Mouse (Mus musculus) T-helper 17 cell (primary cell): ENCODE measurements around the gene Crybg3.

Source experiments
- in situ Hi-C, 2 experiments: fragments of 300-600 bp; cut with MboI, MseI; formaldehyde crosslinking; loops; 1 replicate in 1 of 2; 2 replicates in 1 of 2; pipeline ENCODE4 v1.15.1; 2025; ENCODE audit warnings: high pct_unique_total_duplicates in 2 of 2

Gene Crybg3

GRCm38 (mm10) chr16:59540944-59541343 is 59.8 kb downstream of the Crybg3 start:
- in situ Hi-C loops, result no loop called here

GRCm38 (mm10) chr16:59535673-59536072 is 65.1 kb downstream of the Crybg3 start:
- in situ Hi-C loops, result loop anchor here (5.0 to 10.0 kb wide), 2 partner anchors 59 to 102 kb away; partner anchors contain the start of gene Arl6 (in 1 of the 2)

- in situ Hi-C loops, result loop anchor here in 1 of 2 experiments (10.0 kb wide), 1 partner anchor 60 kb away; no protein-coding TSS in a partner anchor
These were observed 66.4 kb downstream of the Crybg3 start for GRCm38 (mm10) chr16:59534349-59534748.

- in situ Hi-C loops, result loop anchor here in 1 of 2 experiments (10.0 kb wide), 1 partner anchor 62 kb away; no protein-coding TSS in a partner anchor
These were observed 68.2 kb downstream of the Crybg3 start for GRCm38 (mm10) chr16:59532561-59532960.

- in situ Hi-C loops, result loop anchor here in 1 of 2 experiments (10.0 kb wide), 1 partner anchor 64 kb away; no protein-coding TSS in a partner anchor
These were observed 69.5 kb downstream of the Crybg3 start for GRCm38 (mm10) chr16:59531243-59531642.

- in situ Hi-C loops, result loop anchor here in 1 of 2 experiments (10.0 kb wide), 1 partner anchor 825 kb away; no protein-coding TSS in a partner anchor
These were observed 71.2 kb downstream of the Crybg3 start for GRCm38 (mm10) chr16:59529570-59529969.

GRCm38 (mm10) chr16:59526939-59527338 is 73.8 kb downstream of the Crybg3 start:
- in situ Hi-C loops, result loop anchor here in 1 of 2 experiments (10.0 kb wide), 1 partner anchor 822 kb away; no protein-coding TSS in a partner anchor

GRCm38 (mm10) chr16:59521752-59522423 is 78.9 kb downstream of the Crybg3 start:
- in situ Hi-C loops, result loop anchor here in 1 of 2 experiments (10.0 kb wide), 1 partner anchor 817 kb away; no protein-coding TSS in a partner anchor

GRCm38 (mm10) chr16:59517447-59518219 is 83.1 kb downstream of the Crybg3 start:
- in situ Hi-C loops, result loop anchor here (5.0 kb wide), 2 partner anchors 40 to 85 kb away; partner anchors contain the start of gene Crybg3 (in 1 of the 2)

GRCm38 (mm10) chr16:59516965-59517364 is 83.8 kb downstream of the Crybg3 start:
- in situ Hi-C loops, result loop anchor here (5.0 kb wide), 2 partner anchors 40 to 85 kb away; partner anchors contain the start of gene Crybg3 (in 1 of the 2)

- in situ Hi-C loops, result loop anchor here (5.0 kb wide), 2 partner anchors 38 to 87 kb away; partner anchors contain the start of gene Crybg3 (in 1 of the 2)
These were observed 85.6 kb downstream of the Crybg3 start for GRCm38 (mm10) chr16:59515169-59515568.

- in situ Hi-C loops, result no loop called here
These were observed 90.9 kb downstream of the Crybg3 start for GRCm38 (mm10) chr16:59509830-59510229.

GRCm38 (mm10) chr16:59499180-59499579 is 101.6 kb downstream of the Crybg3 start:
- in situ Hi-C loops, result loop anchor here in 1 of 2 experiments (25.0 kb wide), 1 partner anchor 787 kb away; the partner anchor contains the start of gene Gpr15

GRCm38 (mm10) chr16:59497947-59498346 is 102.8 kb downstream of the Crybg3 start:
- in situ Hi-C loops, result loop anchor here in 1 of 2 experiments (25.0 kb wide), 1 partner anchor 786 kb away; the partner anchor contains the start of gene Gpr15

- in situ Hi-C loops, result loop anchor here in 1 of 2 experiments (25.0 kb wide), 1 partner anchor 781 kb away; the partner anchor contains the start of gene Gpr15
These were observed 107.6 kb downstream of the Crybg3 start for GRCm38 (mm10) chr16:59493199-59493598.

- in situ Hi-C loops, result loop anchor here in 1 of 2 experiments (25.0 kb wide), 1 partner anchor 776 kb away; the partner anchor contains the start of gene Gpr15
These were observed 112.7 kb downstream of the Crybg3 start for GRCm38 (mm10) chr16:59487975-59488548.

- in situ Hi-C loops, result loop anchor here in 1 of 2 experiments (25.0 kb wide), 1 partner anchor 775 kb away; the partner anchor contains the start of gene Gpr15
These were observed 113.5 kb downstream of the Crybg3 start for GRCm38 (mm10) chr16:59487239-59487638.

- in situ Hi-C loops, result loop anchor here (5.0 to 25.0 kb wide), 3 partner anchors 39 to 766 kb away; partner anchors contain the start of gene Gpr15 (in 1 of the 2)
These were observed 122.8 kb downstream of the Crybg3 start for GRCm38 (mm10) chr16:59477955-59478354.

- in situ Hi-C loops, result loop anchor here (5.0 to 25.0 kb wide), 3 partner anchors 43 to 762 kb away; partner anchors contain the start of gene Gpr15 (in 1 of the 2)
These were observed 126.0 kb downstream of the Crybg3 start for GRCm38 (mm10) chr16:59474788-59475187.

- in situ Hi-C loops, result no loop called here
These were observed 128.2 kb downstream of the Crybg3 start for GRCm38 (mm10) chr16:59472546-59472945.
